18 mouse cellular contexts compared by ENCODE assay signal in the genomic region with DNA sequence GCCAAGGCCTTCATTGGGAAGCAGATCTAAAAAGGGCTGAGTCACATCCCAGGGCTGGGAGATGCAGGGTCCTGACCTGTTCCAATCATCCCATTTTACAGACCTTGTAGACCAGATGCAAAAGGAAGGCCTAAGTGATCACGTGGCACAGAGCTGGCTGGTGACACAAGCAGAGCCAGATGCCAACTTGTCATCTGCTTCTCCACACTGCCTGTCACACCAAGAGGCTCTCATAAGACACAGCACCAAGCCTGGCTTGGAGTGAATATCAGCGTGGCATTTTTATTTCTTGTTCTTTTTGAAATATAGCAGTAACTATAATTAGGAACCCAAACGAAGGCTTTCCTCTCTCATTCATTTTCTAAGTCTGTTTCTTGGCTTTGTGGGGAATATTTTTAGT. TPM values are rescaled to one million over a fixed set of nuclear protein-coding genes. Genes with fewer than 3 reads are reported as not detected.
A peak's percentile ranks its signal among the peaks of the same experiment; 100 is the strongest.
DNase-seq lines count a peak whose midpoint lies in the region; ATAC-seq and TF ChIP-seq lines count a peak whose summit lies in the region.
"Had no signal": no experiment of that assay in that cellular context is flagged by ENCODE, and none has a peak within 500 bp of the region (broad histone marks: within the 10 kb centered on the region; RNA-seq: fewer than 3 reads in every experiment).

No protein-coding gene starts in this region.

- no peak for TF ChIP-seq POLR2A in cortical plate, adult 2 months (IDR thresholded peaks at IDR 0.05; ENCODE audit: extremely low read depth, insufficient read depth, low read length)

- no peak overlapping the region for H3K4me3 ChIP-seq in ES-E14 (ENCODE audit: insufficient read depth in 1 of 2, low read depth in 1 of 2, low read length in 2 of 2, poor library complexity in 1 of 2, severe bottlenecking in 1 of 2)
- no peak overlapping the region for H3K4me3 ChIP-seq in cortical plate, adult 2 months (ENCODE audit: insufficient read depth, low read length)
- H3K4me3 ChIP-seq in hindbrain, postnatal 0 days (ENCODE audit: low read length), result no peak overlapping the region
- H3K4me3 ChIP-seq: erythroblast, embryonic 14.5 days; liver, embryonic 13.5 days had no signal

- H3K4me2 ChIP-seq in hindbrain, postnatal 0 days (ENCODE audit: low read depth, low read length), result no peak overlapping the region
- H3K4me2 ChIP-seq: heart, embryonic 11.5 days; liver, embryonic 13.5 days had no signal

- no peaks in the 10 kb centered on the region for H3K9me3 ChIP-seq in ES-E14 (ENCODE audit: control insufficient read depth, insufficient read depth, low read depth, low read length)
- H3K9me3 ChIP-seq in hindbrain, postnatal 0 days (ENCODE audit: low read length), result no peaks in the 10 kb centered on the region
- H3K9me3 ChIP-seq: liver, embryonic 13.5 days had no signal

- DNase-seq in layer of hippocampus, adult 9-11 months, result peak; percentile 57
- no peak for DNase-seq in layer of hippocampus, postnatal 10 days (ENCODE audit: low spot score in 2 of 2)
- no peak for DNase-seq in ES-E14 (ENCODE audit: low read depth, low spot score)
- no peak for DNase-seq in hindbrain, postnatal 0 days (ENCODE audit: low spot score)
- no peak for DNase-seq in cerebellum, adult 8-10 months
- DNase-seq in ovary, postnatal 36 days (ENCODE audit: low spot score), result no peak
- DNase-seq in urinary bladder, postnatal 25 days (ENCODE audit: low spot score), result no peak
- DNase-seq: cerebellum, adult 11-12 months; gastrocnemius, postnatal 10 days; kidney, adult 2 months; kidney, postnatal 4 days; liver, embryonic 13.5 days; lung, postnatal 10 days; thymus, postnatal 14 days had no signal

- no peak overlapping the region for H3K9ac ChIP-seq in ES-E14 (ENCODE audit: insufficient read depth, low read depth, low read length, poor library complexity, severe bottlenecking)
- H3K9ac ChIP-seq in hindbrain, postnatal 0 days (replicated peaks; ENCODE audit: low read length), result no peak overlapping the region
- H3K9ac ChIP-seq: liver, embryonic 13.5 days had no signal

- ATAC-seq in hindbrain, postnatal 0 days, result no peak
- ATAC-seq: activated CD4-positive, CD25-positive, alpha-beta regulatory T cell, adult 4 months had no signal

- no peak for TF ChIP-seq CTCF in cortical plate, adult 2 months (IDR thresholded peaks at IDR 0.05; ENCODE audit: extremely low read depth, insufficient read depth, low read length)
- TF ChIP-seq CTCF in hindbrain, postnatal 0 days (IDR thresholded peaks at IDR 0.05; ENCODE audit: low read depth), result no peak

- H3K36me3 ChIP-seq in ES-E14 (ENCODE audit: control insufficient read depth, insufficient read depth, low read length, poor library complexity, severe bottlenecking), result no peaks in the 10 kb centered on the region; the same call in 1 of the 2 replicates
- H3K36me3 ChIP-seq in hindbrain, postnatal 0 days (ENCODE audit: insufficient read depth, low read length), result no peaks in the 10 kb centered on the region

- in situ Hi-C loops in ES-E14 (cut with MboI; ENCODE audit: low sequenced_read_pairs in 2 of 2, unreplicated experiment in 2 of 2), result no loop called here

- no peaks in the 10 kb centered on the region for H3K27me3 ChIP-seq in hindbrain, postnatal 0 days (ENCODE audit: insufficient read depth, low read length)
- H3K27me3 ChIP-seq: liver, embryonic 13.5 days had no signal

- WGBS in hindbrain, postnatal 0 days, result 44% methylated on average over 3 of the region's 3 CpGs

- peaks cover 10% of the 10 kb centered on the region in 2 experiments; a peak in 3 of 4 replicates for H3K4me1 ChIP-seq in ES-E14 (ENCODE audit: control insufficient read depth in 2 of 2, insufficient read depth in 2 of 2, low read length in 2 of 2, poor library complexity in 1 of 2)
- H3K4me1 ChIP-seq in cortical plate, adult 2 months (ENCODE audit: control insufficient read depth, insufficient read depth, low read length), result peaks cover 10% of the 10 kb centered on the region
- 0 out of 2 replicates have a peak, but pooled peaks cover 4% of the 10 kb centered on the region for H3K4me1 ChIP-seq in hindbrain, postnatal 0 days (ENCODE audit: insufficient read depth, low read length)

- H3K27ac ChIP-seq in ES-E14 (ENCODE audit: insufficient read depth, low read depth, low read length, poor library complexity, severe bottlenecking), result no peak overlapping the region
- H3K27ac ChIP-seq in cortical plate, adult 2 months (ENCODE audit: insufficient read depth, low read length), result peak overlapping the region; percentile 62
- H3K27ac ChIP-seq in hindbrain, postnatal 0 days, result peak overlapping the region; percentile 68; the same call in 1 of the 2 replicates
- H3K27ac ChIP-seq: liver, embryonic 13.5 days had no signal

TF ChIP-seq in ES-E14, 5 proteins besides CTCF, POLR2A, EP300 and RAD21:
- TF ChIP-seq HCFC1 (IDR thresholded peaks at IDR 0.05; ENCODE audit: borderline replicate concordance, insufficient read depth, low read length) (no peak), MAFK (IDR thresholded peaks at IDR 0.05; ENCODE audit: insufficient read depth, low read depth, low read length) (peak; percentile 58; the same call in 1 of the 2 replicates)
TF ChIP-seq in ES-E14: peak in this region for 1.

RNA-seq across cellular contexts. Expression of a gene that starts 52.3 kb away (rescaled TPM):
- total RNA-seq in layer of hippocampus, postnatal 10 days (2021), result 10 to 100 TPM; 33.0 to 34.1 TPM
- total RNA-seq in ES-E14 (2012; rRNA removed), result 6.1 and 8.4 TPM in 2 replicates
- 16.0 and 16.1 TPM in 2 replicates for polyA plus RNA-seq in cortical plate, adult 2 months (2012; rRNA removed)
- 32.6 and 34.1 TPM in 2 replicates for total RNA-seq in hindbrain, postnatal 0 days (2014; rRNA removed)
- polyA plus RNA-seq in hindbrain, postnatal 0 days (2015; fragmentation: Nextera tagmentation; extraction: Ambion mirVana), result 16.2 and 16.7 TPM in 2 replicates
